Mouse (Mus musculus) lung, embryonic 14.5 days (tissue): Measurements from ENCODE around the gene Cenpb. TPM values are rescaled to one million over a fixed set of nuclear protein-coding genes. Genes with fewer than 3 reads are reported as not detected.

Source experiments
- ATAC-seq: fragments of 200-750 bp; cut with Nextera tagmentation; 2 replicates; pipeline ENCODE4 v1.8.0; 2017; ENCODE audit warnings: mild to moderate bottlenecking, moderate TSS enrichment, moderate library complexity; ENCODE audit not compliant: insufficient read depth
- DNase-seq: peaks from one replicate; pipeline ENCODE4 v3.0.0-alpha.2; 2015
- H3K27ac ChIP-seq: fragments of 300-500 bp; sonication (generic); 2 replicates; pipeline ENCODE4 v1.5.1; 2014; ENCODE audit warnings: low read depth, mild to moderate bottlenecking, moderate library complexity
- H3K27me3 ChIP-seq: fragments of 300-500 bp; sonication (generic); 2 replicates; pipeline ENCODE4 v1.6.1; 2014; ENCODE audit warnings: low read length, control low read depth; ENCODE audit not compliant: insufficient read depth
- H3K36me3 ChIP-seq: fragments of 300-500 bp; sonication (generic); 2 replicates; pipeline ENCODE4 v1.6.1; 2014; ENCODE audit warnings: control low read depth; ENCODE audit not compliant: insufficient read depth
- H3K4me1 ChIP-seq: fragments of 300-500 bp; sonication (generic); 2 replicates; pipeline ENCODE4 v1.6.1; 2014; ENCODE audit warnings: antibody characterized with exemption, control low read depth; ENCODE audit not compliant: insufficient read depth
- H3K4me2 ChIP-seq: fragments of 300-500 bp; sonication (generic); 2 replicates; pipeline ENCODE4 v1.6.1; 2014; ENCODE audit warnings: mild to moderate bottlenecking
- H3K4me3 ChIP-seq: fragments of 300-500 bp; sonication (generic); 2 replicates; pipeline ENCODE4 v1.5.1; 2014; ENCODE audit warnings: low read depth, low read length
- H3K9ac ChIP-seq: fragments of 300-500 bp; sonication (generic); 2 replicates; pipeline ENCODE4 v1.6.1; 2014
- H3K9me3 ChIP-seq: fragments of 300-500 bp; sonication (generic); 2 replicates; pipeline ENCODE4 v1.6.1; 2016; ENCODE audit warnings: low read depth, low read length, control low read depth
- CTCF ChIP-seq: IDR thresholded peaks from 2 replicates; pipeline ENCODE4 v1.5.1; 2016; ENCODE audit warnings: antibody characterized with exemption, low read depth
- WGBS: fragments of 180-500 bp; shearing (Covaris S2); extraction: QIAGEN DNeasy Blood & Tissue Kit; methylation state at CpG from one replicate; pipeline ENCODE4 v1.1.7; 2014; 5-methylcytosine and 5-hydroxymethylcytosine counted together
- polyA plus RNA-seq: library from polyadenylated mRNA; unstranded; fragments of >200 nt; fragmentation: Nextera tagmentation; extraction: Ambion mirVana; gene quantifications from 2 replicates; pipeline ENCODE4 v1.2.1, GENCODE M21; 2014

Cenpb gene
- polyA plus RNA-seq, 1 experiment from 2014 or later, result 9.3 TPM

GRCm38 (mm10) chr2:131196606-131197316, 16.9 kb upstream of the Cenpb start:
- TF ChIP-seq CTCF, result no peak
- ATAC-seq, result peak; percentile 19; the same call in 1 of the 2 replicates
- Histone ChIP-seq H3K27me3 (no peaks in the 10 kb centered on the region), H3K4me3 (no peak overlapping the region), H3K9me3 (no peaks in the 10 kb centered on the region), H3K36me3 (peaks cover 68% of the 10 kb centered on the region), H3K4me2 (no peak overlapping the region), H3K9ac (no peak overlapping the region), H3K4me1 (no peaks in the 10 kb centered on the region), H3K27ac (no peak overlapping the region)
- 87% methylated on average over 16 of the region's 16 CpGs for WGBS
- no peak for DNase-seq

DNA sequence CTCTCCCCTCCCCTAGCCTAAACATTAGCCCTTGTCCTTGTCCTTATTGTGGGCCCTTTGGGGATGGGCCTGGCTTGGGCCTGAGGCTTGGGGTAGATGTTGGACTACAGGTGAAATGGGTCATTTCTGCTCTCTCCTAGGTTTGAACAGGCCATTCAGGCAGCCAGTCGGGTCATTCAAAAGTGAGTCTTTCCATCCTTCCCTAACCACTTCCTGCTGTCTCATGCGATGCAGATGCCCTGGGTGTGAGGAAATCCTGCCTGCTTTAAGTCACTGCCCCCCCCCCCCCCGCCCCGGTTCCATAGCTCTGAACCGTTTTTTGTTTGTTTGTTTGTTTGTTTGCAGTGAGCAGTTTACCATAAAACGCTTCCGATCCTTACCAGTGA, 11.1 kb upstream of the Cenpb start:
- Histone ChIP-seq H3K9ac (no peak overlapping the region), H3K27me3 (no peaks in the 10 kb centered on the region), H3K9me3 (no peaks in the 10 kb centered on the region), H3K36me3 (peaks cover 55% of the 10 kb centered on the region), H3K4me1 (peaks cover 8% of the 10 kb centered on the region; the same call in 1 of the 2 replicates), H3K4me2 (no peak overlapping the region), H3K27ac (no peak overlapping the region), H3K4me3 (no peak overlapping the region)
- no peak for ATAC-seq
- no peak for DNase-seq
- 73% methylated on average over 7 of the region's 7 CpGs for WGBS
- no peak for TF ChIP-seq CTCF

DNA sequence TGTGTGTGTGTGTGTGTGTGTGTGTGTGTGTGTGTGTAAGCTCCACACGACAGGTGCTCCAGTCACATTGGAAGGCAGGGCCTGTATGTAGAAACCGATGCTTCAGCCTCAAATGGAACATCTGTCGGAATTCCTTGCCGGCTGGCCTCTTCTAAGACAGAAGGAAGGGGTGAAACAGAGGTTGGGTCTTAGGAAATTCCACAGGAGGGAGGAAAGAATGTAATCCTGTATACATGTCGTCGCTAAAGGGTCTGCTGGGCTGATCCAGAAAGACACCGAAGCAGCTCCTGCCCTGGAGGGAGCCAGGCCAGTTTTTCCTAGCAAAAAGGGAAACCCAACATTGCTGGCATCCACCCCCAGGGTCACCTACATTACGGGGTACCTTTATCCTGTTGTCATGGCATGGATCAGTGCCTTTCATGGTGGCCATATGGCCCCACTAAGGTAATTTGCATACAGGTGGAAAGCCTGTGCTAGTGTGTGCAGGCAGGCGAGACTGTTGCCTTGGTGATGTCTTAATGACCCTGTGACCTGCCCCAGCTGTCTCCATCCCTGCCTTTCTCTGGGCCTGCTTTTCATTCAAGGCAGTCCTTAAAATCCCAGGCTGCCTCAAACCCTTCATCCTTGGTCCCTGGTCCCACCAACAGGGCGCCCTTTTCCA, 10.6 kb upstream of the Cenpb start:
- Histone ChIP-seq H3K4me3 (no peak overlapping the region), H3K4me2 (no peak overlapping the region), H3K9ac (no peak overlapping the region), H3K36me3 (peaks cover 50% of the 10 kb centered on the region), H3K4me1 (peaks cover 8% of the 10 kb centered on the region; the same call in 1 of the 2 replicates), H3K27me3 (no peaks in the 10 kb centered on the region), H3K9me3 (no peaks in the 10 kb centered on the region), H3K27ac (no peak overlapping the region)
- TF ChIP-seq CTCF, result no peak
- 32% methylated on average over 10 of the region's 10 CpGs for WGBS
- DNase-seq (peak; percentile 32), ATAC-seq (no peak)

DNA sequence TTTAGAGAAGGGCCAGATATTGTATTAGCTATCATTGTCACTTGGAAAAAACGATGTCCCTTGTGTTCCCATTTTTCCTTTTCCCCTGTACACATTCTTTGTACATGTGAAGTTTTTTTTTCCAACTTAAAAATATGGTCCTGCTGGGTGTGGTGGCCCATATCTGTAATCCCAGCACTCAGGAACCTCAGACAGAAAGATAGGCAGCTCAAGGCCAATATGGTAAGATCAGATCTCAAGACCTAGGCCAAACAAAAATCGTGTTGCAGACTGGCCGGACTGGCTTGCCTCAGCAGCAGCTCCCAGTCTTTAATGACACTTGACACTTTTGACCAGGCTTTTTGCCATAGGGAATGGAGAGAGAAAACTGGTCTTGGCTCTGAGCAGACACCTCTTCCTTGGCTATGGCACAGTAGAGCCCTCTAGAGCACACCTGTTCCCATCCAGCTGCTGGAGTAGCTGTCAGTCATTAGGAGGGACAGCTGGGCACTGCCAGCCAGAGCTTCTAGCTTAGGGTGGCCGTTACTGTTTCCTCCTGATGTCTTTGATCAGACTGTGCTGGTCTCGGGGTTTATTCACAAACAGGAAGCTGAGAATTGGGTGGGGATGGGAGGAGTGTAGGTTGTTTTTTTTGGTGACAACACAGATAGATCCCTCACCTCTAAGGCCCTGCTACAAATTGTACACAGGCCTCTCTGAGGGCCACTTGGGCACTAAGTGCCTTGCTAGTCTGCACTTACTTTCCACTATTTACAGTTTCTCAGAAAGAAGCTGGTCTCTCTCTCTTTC, 9.8 kb upstream of the Cenpb start:
- no peak for ATAC-seq
- 40% methylated on average over 5 of the region's 5 CpGs for WGBS
- H3K9ac ChIP-seq, result no peak overlapping the region

DNA sequence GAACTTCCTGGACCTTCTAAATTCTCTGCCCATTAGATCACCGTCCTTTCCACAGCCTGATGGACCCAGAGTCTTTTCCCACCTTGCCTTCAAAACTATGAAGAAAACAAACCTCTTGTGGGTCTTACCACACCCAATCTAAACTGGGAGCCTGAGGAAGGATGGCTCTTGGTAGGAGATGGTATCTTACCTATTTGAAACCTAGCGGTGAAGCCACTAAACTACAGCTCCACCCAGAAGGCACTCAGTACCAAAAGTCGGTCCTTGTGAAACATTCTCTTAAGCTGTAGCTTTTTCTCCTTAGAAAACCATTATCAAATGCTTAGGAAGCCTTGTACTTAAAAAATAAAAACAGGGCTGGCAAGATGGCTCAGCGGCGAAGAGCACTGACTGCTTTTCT, 8.4 kb upstream of the Cenpb start:
- no peak for DNase-seq
- Histone ChIP-seq H3K4me2 (peak overlapping the region; percentile 88), H3K27ac (no peak overlapping the region), H3K9ac (no peak overlapping the region), H3K4me1 (peaks cover 8% of the 10 kb centered on the region; the same call in 1 of the 2 replicates), H3K27me3 (no peaks in the 10 kb centered on the region), H3K4me3 (peak overlapping the region; percentile 71; the same call in 1 of the 2 replicates), H3K36me3 (peaks cover 28% of the 10 kb centered on the region), H3K9me3 (no peaks in the 10 kb centered on the region)
- no peak for ATAC-seq
- WGBS, result 90% methylated on average over 5 of the region's 5 CpGs
- TF ChIP-seq CTCF, result no peak

More for the DNA sequence above, 9.8 kb upstream of the Cenpb start:
- DNase-seq, result no peak
- peaks cover 8% of the 10 kb centered on the region; the same call in 1 of the 2 replicates for H3K4me1 ChIP-seq
- no peaks in the 10 kb centered on the region for H3K9me3 ChIP-seq
- H3K4me2 ChIP-seq, result peak overlapping the region; percentile 32; the same call in 1 of the 2 replicates
- H3K27me3 ChIP-seq, result no peaks in the 10 kb centered on the region
- no peak overlapping the region for H3K4me3 ChIP-seq
- H3K36me3 ChIP-seq, result peaks cover 42% of the 10 kb centered on the region
- H3K27ac ChIP-seq, result peak overlapping the region; percentile 19; the same call in 1 of the 2 replicates
- TF ChIP-seq CTCF, result no peak

GRCm38 (mm10) chr2:131187602-131187922, 7.7 kb upstream of the Cenpb start:
- DNase-seq, result no peak

More at GRCm38 (mm10) chr2:131187602-131187922, 7.7 kb upstream of the Cenpb start:
- ATAC-seq, result no peak
- Histone ChIP-seq H3K9me3 (no peaks in the 10 kb centered on the region), H3K36me3 (peaks cover 21% of the 10 kb centered on the region), H3K4me3 (peak overlapping the region; percentile 71), H3K9ac (peak overlapping the region; percentile 80), H3K4me2 (peak overlapping the region; percentile 88), H3K27me3 (no peaks in the 10 kb centered on the region), H3K27ac (peak overlapping the region; percentile 76; the same call in 1 of the 2 replicates), H3K4me1 (peaks cover 8% of the 10 kb centered on the region; the same call in 1 of the 2 replicates)
- TF ChIP-seq CTCF, result no peak
- WGBS, result 25% methylated on average over 3 of the region's 3 CpGs
